Mouse (Mus musculus): ENCODE measurements around the gene Padi4. TPM values are rescaled to one million over a fixed set of nuclear protein-coding genes. Genes with fewer than 3 reads are reported as not detected.

Padi4 gene
- total RNA-seq, 2 experiments from 2014 or later, result 0.13 to 0.14 TPM

DNA sequence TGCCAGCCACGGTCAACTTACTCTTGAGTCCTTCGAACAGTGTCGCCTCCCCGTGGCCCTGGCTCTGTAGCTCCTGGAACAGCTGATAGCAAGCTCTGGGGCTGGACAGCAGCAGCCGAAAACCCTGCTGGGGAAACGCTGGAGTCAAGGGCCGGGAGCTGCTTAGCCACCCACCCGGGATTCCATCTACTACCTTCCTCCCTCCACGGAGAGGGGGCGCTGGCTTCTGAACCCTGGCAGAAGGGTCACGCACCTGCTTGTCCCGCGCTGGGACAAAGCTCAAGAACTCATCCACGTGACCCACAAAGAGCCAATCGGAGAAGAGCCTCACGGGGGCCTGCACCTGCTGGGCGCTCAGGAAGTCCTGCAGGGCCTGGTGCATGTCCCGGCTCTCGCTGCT is 23.7 kb downstream of the Padi4 start:
- peak; percentile 45 for DNase-seq

DNA sequence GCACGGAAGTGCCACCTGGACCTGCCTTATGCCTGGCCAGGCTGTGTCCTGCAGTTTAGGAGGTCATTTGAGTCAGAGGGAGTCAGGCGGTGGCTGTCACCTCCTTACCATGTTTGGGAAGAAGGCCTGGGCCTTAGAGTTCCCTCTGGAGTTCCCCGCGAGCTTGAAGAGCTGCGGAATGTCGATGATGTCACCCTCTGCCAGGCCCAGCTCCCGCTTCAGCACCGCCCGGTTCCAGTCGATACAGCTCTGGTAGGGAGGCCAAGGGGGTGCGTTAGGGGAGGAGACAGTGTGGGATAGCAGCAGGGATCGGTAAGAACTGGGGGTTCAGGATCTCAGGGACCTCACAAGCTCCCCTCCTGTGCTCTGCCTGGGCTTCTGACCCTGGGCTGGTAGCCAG is 26.1 kb downstream of the Padi4 start:
- DNase-seq, result peak; percentile 28

More for the DNA sequence above, 23.7 kb downstream of the Padi4 start:
- intact Hi-C loops (cut with DNase I; ENCODE audit: low total_unique reads), result no loop called here

DNA sequence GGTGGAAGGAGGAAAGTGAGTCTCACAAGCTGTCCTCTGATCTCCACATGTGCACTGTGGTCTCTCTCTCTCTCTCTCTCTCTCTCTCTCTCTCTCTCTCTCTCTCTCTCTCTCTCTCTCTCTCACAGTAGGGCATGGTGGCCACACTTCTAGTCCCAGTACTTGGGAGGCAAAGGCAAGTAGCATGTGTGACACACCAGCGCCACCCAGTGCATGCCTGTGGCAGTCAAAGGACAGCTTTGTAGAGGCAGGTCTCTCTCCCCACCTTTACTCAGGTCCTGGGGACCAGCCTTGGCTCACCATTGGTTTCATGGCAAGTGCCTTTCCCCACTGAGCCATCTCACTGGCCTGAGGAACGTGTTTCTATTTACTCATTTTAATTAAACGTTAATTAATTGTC is 29.4 kb downstream of the Padi4 start:
- intact Hi-C loops (cut with DNase I; ENCODE audit: low total_unique reads), result no loop called here
- peak; percentile 52 for DNase-seq

More for the DNA sequence above, 26.1 kb downstream of the Padi4 start:
- intact Hi-C loops (cut with DNase I; ENCODE audit: low total_unique reads), result no loop called here

GRCm38 (mm10) chr4:140743086-140743485 is 30.9 kb downstream of the Padi4 start:
- no peak for DNase-seq
- intact Hi-C loops (cut with DNase I; ENCODE audit: low total_unique reads), result no loop called here

- intact Hi-C loops (cut with DNase I; ENCODE audit: low total_unique reads), result no loop called here
- DNase-seq, result no peak
Observed at GRCm38 (mm10) chr4:140742543-140742942, 31.5 kb downstream of the Padi4 start, which contains the start of gene Padi6. Padi6 (minus strand) TSS chr4:140742643.

DNA sequence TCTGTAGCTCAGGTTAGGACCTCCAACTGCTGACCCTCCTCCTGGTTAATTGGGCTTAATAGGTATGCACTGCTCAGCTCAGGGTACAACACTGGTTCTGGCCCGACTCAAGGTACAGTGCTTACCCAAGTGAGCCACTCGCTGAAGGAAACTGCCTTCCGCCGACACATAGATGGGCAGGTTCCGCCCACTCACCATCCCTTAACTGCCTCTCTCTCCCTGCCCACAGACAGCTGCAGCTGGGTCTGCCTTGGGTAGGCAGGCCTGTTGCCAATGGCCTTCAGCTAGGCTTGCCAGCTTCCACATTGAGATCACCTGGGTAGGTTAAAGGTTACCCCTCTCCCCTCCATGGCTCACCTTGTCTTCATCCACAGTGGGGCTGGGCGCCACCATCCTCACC is 32.6 kb downstream of the Padi4 start:
- no peak for DNase-seq
- intact Hi-C loops (cut with DNase I; ENCODE audit: low total_unique reads), result no loop called here

- DNase-seq, result no peak
- intact Hi-C loops (cut with DNase I; ENCODE audit: low total_unique reads), result no loop called here
Observed at GRCm38 (mm10) chr4:140740655-140741054, 33.4 kb downstream of the Padi4 start.

DNA sequence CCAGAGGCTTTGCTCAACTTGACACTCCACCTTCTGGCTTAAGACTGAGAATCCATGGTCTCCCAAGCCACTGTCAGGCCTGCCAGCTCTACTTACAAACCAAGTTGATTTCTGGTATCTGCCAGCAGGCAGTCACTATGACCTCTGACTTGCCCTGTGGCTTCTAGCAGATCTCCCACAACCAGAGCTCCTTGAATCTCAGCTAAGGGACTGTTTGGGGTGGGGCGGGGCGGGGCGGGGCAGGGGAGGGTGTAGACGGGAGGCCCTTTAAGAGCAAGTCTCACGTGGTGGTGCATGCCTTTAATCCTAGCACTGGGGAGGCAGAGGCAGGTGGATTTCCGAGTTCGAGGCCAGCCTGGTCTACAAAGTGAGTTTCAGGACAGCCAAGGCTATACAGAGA is 41.2 kb downstream of the Padi4 start:
- DNase-seq, result no peak
- intact Hi-C loops (cut with DNase I; ENCODE audit: low total_unique reads), result no loop called here

DNA sequence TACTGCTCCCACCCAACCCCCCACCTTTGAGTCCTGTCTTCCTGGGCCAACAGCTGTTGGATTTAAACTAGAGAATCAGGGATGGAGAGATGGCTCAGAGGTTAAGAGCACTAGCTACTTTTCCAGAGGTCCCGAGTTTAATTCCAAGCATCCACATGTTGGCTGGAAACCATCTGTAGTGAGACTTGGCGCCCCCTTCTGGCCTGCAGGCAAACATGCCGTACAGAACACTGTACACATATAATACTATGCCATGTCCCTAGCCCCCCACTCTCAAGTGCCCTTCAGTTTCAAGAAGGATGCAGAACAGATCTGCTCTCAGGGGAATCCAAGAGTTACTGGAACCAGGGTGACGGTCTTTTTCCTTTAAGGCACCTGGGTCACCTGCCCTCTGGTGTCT is 42.4 kb downstream of the Padi4 start:
- no peak for DNase-seq
- intact Hi-C loops (cut with DNase I; ENCODE audit: low total_unique reads), result no loop called here

- no peak for DNase-seq
- intact Hi-C loops (cut with DNase I; ENCODE audit: low total_unique reads), result no loop called here
Observed at GRCm38 (mm10) chr4:140726907-140727306, 47.1 kb downstream of the Padi4 start.

- no peak for DNase-seq
- intact Hi-C loops (cut with DNase I; ENCODE audit: low total_unique reads), result no loop called here
Observed at GRCm38 (mm10) chr4:140724739-140725138, 49.3 kb downstream of the Padi4 start.

DNA sequence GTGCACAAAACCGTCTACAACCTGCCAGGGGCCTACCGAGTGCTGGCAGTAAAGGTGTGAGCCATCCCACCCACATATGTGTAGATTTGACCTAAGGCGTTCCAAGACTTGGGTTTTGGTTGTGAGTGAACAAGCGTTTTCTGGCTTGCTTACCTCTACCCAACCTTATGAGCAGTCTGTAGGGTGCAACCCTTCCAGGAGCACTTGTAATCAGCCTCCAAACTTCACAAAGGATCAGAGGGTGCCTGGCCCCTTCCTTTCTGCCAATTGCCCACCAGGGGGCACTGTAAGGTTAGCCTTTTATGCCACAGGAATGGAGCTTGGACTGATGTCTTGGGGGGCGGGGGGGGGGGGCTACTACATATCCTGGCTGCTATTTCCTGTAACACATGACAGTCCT is 50.2 kb downstream of the Padi4 start:
- no peak for DNase-seq
- intact Hi-C loops (cut with DNase I; ENCODE audit: low total_unique reads), result no loop called here

GRCm38 (mm10) chr4:140723192-140723591 is 50.8 kb downstream of the Padi4 start:
- intact Hi-C loops (cut with DNase I; ENCODE audit: low total_unique reads), result no loop called here
- DNase-seq, result no peak

DNA sequence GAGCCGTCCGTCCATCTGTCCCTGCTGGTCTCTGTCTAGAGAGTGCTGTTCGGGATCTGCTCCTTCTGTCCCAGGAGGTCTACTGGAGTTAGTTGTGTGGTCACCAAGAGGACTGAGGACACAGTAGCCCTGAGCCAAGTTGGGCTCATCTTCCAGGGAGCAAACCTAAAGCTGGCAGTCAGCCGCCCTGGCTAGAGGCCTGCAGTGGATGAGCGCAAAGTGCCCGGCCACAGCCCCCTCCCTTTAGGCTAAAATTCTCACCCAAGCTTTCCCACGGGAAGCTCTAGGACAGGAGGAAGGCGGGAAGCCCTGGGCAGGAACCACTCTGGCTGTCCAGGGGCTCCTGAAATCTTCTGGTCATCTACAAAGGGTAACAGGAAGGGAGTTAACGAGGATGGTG is 51.3 kb downstream of the Padi4 start:
- intact Hi-C loops (cut with DNase I; ENCODE audit: low total_unique reads), result no loop called here
- DNase-seq, result no peak

DNA sequence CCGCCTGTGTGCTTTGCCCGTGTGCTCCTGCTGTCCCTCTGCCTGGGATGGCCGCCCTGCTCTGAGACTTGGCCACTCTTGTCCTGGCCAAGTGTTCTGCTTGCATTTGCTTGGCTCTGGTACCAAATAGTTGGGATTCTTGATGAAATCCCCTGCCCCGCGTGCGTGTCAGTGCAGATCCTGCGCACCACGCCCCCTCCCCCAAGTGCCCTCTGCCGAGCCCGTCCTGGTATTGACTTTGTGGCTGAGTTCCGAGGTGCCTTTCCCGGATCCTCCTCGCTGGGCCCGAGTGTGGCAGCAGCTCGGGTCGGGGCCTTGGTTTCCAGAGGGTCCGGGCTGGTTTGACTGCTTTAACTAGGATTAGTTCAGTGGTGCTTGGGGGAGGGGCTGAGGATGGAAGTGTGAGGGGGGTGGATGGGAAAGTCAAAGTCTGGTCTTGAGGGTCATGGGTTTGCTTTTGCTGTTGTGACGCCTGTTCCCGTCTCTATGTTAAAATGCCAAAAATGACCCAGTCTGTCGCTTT is 52.0 kb downstream of the Padi4 start:
- no peak for DNase-seq
- intact Hi-C loops (cut with DNase I; ENCODE audit: low total_unique reads), result no loop called here

DNA sequence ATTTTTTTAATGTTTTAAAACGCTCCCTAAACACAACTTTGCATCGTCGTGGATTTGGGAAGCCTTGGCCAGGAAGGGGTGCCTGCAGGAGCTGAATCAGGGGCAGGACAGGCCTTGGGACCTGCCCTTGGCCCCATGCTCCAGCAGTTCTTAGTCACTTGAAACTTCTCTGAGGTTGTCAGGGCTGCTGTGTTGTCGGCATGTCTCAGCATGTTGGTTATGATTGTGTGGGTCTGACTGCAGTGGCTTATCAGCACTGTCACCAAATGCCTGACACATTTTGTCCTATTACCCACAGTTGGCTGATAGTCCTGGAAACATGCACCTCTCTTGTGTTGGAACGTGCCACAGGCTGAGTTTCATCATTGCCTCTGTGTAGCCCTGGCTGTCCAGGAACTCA is 53.9 kb downstream of the Padi4 start:
- intact Hi-C loops (cut with DNase I; ENCODE audit: low total_unique reads), result no loop called here
- DNase-seq, result no peak

- intact Hi-C loops (cut with DNase I; ENCODE audit: low total_unique reads), result no loop called here
- DNase-seq, result no peak
Observed at GRCm38 (mm10) chr4:140718436-140718835, 55.6 kb downstream of the Padi4 start.

DNA sequence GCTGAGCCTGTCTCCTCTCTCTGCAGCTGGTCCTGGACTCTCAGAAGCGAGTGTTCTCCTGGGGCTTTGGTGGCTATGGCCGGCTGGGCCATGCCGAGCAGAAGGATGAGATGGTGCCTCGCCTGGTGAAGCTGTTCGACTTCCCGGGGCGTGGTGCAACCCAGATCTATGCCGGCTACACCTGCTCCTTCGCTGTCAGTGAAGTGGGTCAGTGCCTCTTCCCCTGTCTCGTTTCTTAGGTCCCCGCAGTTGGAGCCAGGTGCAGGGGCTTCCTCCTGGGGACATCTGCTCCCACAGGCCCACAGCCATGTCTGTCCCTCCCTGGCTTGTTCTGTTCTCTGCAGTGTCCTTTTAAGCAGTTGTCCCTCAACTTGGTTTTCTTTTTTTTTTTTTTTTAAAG is 57.0 kb downstream of the Padi4 start:
- no peak for DNase-seq
- intact Hi-C loops (cut with DNase I; ENCODE audit: low total_unique reads), result no loop called here

- intact Hi-C loops (cut with DNase I; ENCODE audit: low total_unique reads), result no loop called here
- no peak for DNase-seq
Observed at GRCm38 (mm10) chr4:140714586-140714985, 59.5 kb downstream of the Padi4 start.

DNA sequence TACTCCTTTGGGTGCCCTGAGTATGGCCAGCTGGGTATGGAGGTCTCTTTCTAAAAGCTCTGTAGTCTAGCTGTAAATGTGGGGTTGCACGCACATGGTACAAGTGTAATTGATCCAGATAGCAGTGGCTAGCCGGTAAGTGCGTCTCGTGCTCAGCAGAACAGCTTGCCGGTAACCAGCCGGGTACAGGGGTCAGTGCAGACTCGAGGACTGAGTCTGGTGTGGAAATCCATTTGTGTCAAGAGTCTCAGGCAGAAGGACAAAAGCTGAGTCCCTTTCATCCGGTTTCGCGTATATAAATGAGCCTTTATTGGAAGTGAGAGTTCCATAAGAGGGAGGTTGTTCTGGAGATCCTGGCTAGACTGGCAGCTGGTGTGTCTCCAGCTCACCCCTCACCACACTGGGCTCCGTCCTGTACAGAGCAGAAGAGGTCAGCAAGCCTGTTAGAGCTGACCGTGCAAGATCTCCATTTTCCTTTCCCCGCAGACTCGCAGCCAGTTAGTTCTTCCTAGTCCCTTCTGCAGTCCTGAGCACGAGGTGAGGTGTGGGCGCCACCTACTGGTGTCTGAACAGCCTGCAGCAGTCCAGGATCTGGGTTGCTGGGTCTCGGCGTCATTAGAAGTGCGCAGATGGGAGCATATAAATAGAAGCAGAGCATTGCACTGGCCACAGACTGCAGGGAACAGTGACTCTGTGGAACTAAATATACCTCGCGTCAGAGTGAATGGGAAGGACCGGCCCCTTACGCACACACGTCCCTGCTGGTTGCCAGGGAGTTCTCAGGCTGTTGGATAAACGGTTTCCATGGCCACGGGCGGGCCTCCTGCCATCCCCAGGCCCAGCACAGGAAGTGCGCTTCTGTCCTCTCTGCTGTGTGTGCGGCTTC is 60.3 kb downstream of the Padi4 start:
- peak; percentile 92 for DNase-seq
- intact Hi-C loops (cut with DNase I; ENCODE audit: low total_unique reads), result loop anchor here (2.0 kb wide), 1 partner anchor 31 kb away; no protein-coding TSS in a partner anchor

GRCm38 (mm10) chr4:140711360-140711759 is 62.7 kb downstream of the Padi4 start:
- DNase-seq, result peak; percentile 72
- intact Hi-C loops (cut with DNase I; ENCODE audit: low total_unique reads), result no loop called here
